Mouse (Mus musculus) forebrain, embryonic 14.5 days (tissue): ENCODE results near the gene Slc30a3. TPM values are rescaled to one million over a fixed set of nuclear protein-coding genes. Genes with fewer than 3 reads are reported as not detected.
A peak's percentile ranks its signal among the peaks of the same experiment; 100 is the strongest.
"Not testable (repeated sequence)": the region's sequence is repeated elsewhere in the genome, so short reads cannot be mapped to it uniquely, and the experiment has no call there.

Experiments used
- ATAC-seq: fragments of 200-750 bp; cut with Nextera tagmentation; 2 replicates; pipeline ENCODE4 v1.8.0; 2017; ENCODE audit warnings: mild to moderate bottlenecking, moderate library complexity
- DNase-seq: peaks from one replicate; pipeline ENCODE4 v3.0.0-alpha.2; 2015; ENCODE audit warnings: low spot score
- H3K27ac ChIP-seq: fragments of 300-500 bp; sonication (generic); 2 replicates; pipeline ENCODE4 v1.5.1; 2014; ENCODE audit warnings: low read depth, mild to moderate bottlenecking, control low read depth, low read length, moderate library complexity
- H3K27me3 ChIP-seq: fragments of 300-500 bp; sonication (generic); replicated peaks from 2 replicates; pipeline ENCODE4 v1.6.1; 2014; ENCODE audit warnings: low read length, control low read depth, mixed read lengths; ENCODE audit not compliant: control insufficient read depth, insufficient read depth
- H3K36me3 ChIP-seq: fragments of 300-500 bp; sonication (generic); 2 replicates; pipeline ENCODE4 v1.6.1; 2014; ENCODE audit warnings: low read length, control low read depth; ENCODE audit not compliant: control insufficient read depth, insufficient read depth
- H3K4me1 ChIP-seq: fragments of 300-500 bp; sonication (generic); 2 replicates; pipeline ENCODE4 v1.6.1; 2014; ENCODE audit warnings: antibody characterized with exemption, low read length, control low read depth; ENCODE audit not compliant: control insufficient read depth, insufficient read depth
- H3K4me2 ChIP-seq: fragments of 300-500 bp; sonication (generic); 2 replicates; pipeline ENCODE4 v1.6.1; 2014; ENCODE audit warnings: mild to moderate bottlenecking, control low read depth, low read length
- H3K4me3 ChIP-seq: fragments of 300-500 bp; sonication (generic); 2 replicates; pipeline ENCODE4 v1.5.1; 2014; ENCODE audit warnings: low read depth, low read length, control low read depth
- H3K9ac ChIP-seq: fragments of 300-500 bp; sonication (generic); 2 replicates; pipeline ENCODE4 v1.6.1; 2014; ENCODE audit warnings: mild to moderate bottlenecking, low read length, control low read depth, moderate library complexity
- H3K9me3 ChIP-seq: fragments of 300-500 bp; sonication (generic); replicated peaks from 2 replicates; pipeline ENCODE4 v1.6.1; 2016; ENCODE audit warnings: low read length, control low read depth, mixed read lengths; ENCODE audit not compliant: control insufficient read depth
- WGBS: fragments of 180-500 bp; shearing (Covaris S2); extraction: QIAGEN DNeasy Blood & Tissue Kit; methylation state at CpG from one replicate; pipeline ENCODE4 v1.1.7; 2014; 5-methylcytosine and 5-hydroxymethylcytosine counted together
- polyA plus RNA-seq: library from polyadenylated mRNA; unstranded; fragments of >200 nt; fragmentation: Nextera tagmentation; extraction: Ambion mirVana; gene quantifications from 2 replicates; pipeline ENCODE4 v1.2.1, GENCODE M21; 2014

Gene Slc30a3
- polyA plus RNA-seq, 1 experiment from 2014 or later, result 2.0 TPM

DNA sequence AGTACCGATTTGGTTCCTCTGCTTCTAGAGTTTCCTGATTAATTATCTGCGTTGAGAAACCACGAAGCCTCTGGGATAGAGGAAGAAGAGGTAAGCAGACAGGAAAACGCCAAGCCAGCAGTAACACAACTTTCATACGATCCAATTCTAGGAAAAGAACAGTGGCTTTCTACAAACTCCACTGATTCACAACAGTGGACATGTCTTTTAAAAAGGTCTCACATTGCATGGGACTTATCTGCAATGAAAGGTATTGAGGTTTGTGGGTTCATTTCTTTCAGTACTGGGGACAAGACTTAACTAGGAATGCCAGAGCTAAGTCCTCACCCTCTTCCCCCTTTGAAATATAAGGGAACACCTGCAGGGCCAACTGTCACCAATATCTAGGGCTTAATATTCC lies 61.0 kb downstream of the Slc30a3 start:
- H3K9me3 ChIP-seq, result no peaks in the 10 kb centered on the region
- peak overlapping the region; percentile 85; the same call in 1 of the 2 replicates for H3K9ac ChIP-seq
- WGBS, result 84% methylated on average over 5 of the region's 5 CpGs
- peak overlapping the region; percentile 72 for H3K4me3 ChIP-seq
- no peaks in the 10 kb centered on the region for H3K4me1 ChIP-seq
- peak overlapping the region; percentile 84 for H3K4me2 ChIP-seq
- no peaks in the 10 kb centered on the region for H3K27me3 ChIP-seq
- no peak for DNase-seq
- no peak overlapping the region for H3K27ac ChIP-seq
- ATAC-seq, result no peak
- peaks cover 23% of the 10 kb centered on the region for H3K36me3 ChIP-seq

DNA sequence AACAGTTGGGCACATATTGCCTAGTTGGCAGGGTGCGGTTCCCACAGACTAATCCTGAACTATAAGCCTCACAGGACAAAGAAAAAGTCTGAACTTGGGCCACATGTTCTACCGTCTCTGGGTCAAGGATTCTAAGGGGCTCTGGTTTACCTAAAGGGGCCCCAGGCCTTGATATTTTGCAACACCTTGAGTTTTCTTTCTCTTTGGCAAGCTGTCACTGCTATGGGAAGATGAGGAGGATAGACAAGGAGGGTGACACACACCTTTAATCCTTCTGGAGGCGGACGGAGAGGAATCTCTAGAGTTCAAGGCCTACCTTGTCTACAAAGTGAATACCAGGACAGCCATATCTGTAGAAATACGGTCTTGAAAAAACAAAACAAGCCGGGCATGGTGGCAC lies 61.6 kb downstream of the Slc30a3 start:
- H3K36me3 ChIP-seq, result peaks cover 29% of the 10 kb centered on the region
- DNase-seq (no peak), ATAC-seq (no peak)
- H3K4me2 ChIP-seq, result no peak overlapping the region
- no peaks in the 10 kb centered on the region for H3K9me3 ChIP-seq
- H3K27ac ChIP-seq, result no peak overlapping the region
- no peaks in the 10 kb centered on the region for H3K27me3 ChIP-seq
- no peaks in the 10 kb centered on the region for H3K4me1 ChIP-seq
- WGBS, result 92% methylated on average over 6 of the region's 6 CpGs
- H3K4me3 ChIP-seq, result no peak overlapping the region
- no peak overlapping the region for H3K9ac ChIP-seq

DNA sequence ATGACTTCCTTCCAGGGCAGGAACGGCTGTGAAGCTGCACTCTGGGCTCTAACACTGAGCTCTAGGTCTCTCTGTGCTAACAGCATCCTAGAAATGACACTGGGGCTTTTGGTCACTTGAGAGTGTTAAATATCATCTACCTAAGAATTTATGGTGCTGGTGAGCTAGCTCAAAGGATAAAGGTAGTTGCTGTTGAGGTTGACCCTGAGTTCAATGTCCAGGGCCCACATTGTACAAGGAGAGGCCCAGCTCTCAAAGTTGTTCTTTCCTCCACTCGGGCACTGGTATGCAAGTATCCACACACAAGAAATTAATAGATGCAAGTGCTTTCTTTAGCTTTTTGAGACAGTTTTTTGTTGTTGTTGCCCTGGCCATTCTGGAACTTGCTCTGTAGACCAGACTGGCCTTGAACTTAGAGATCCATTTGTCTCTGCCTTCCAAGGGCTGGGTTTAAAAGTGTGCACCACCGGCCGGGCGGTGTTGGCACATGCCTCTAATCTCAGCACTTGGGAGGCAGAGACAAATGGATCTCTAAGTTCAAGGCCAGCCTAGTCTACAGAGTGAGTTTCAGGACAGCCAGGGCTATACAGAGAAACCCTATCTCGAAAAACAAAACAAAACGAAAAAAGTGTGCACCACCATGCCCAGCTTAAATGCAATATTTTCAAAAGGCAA lies 69.7 kb downstream of the Slc30a3 start:
- H3K36me3 ChIP-seq, result peaks cover 65% of the 10 kb centered on the region
- 91% methylated on average over 7 of the region's 7 CpGs for WGBS

DNA sequence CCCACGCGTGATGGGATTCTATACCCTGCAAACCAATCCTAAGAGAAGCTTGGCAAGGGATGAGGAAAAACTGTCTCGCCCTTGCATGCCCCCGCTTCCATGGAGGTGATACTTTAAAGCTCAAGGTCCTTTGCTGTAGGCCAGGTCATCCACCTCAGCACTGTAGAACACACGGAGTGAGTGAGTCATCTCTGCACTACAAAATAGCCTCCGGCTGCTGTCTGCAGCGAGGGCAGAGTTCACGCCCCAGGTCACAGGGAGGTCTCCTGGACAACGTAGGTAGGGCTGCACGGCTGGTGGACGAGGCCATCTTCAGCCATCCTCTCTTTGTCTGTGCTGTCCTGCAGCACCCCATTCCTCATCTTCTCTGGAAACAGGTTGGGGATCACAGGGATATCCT lies 71.5 kb downstream of the Slc30a3 start:
- DNase-seq, result not testable (repeated sequence)
- 93% methylated on average over 11 of the region's 11 CpGs for WGBS

More for the DNA sequence above, 69.7 kb downstream of the Slc30a3 start:
- no peak overlapping the region for H3K4me2 ChIP-seq
- H3K9ac ChIP-seq, result no peak overlapping the region
- H3K27ac ChIP-seq, result no peak overlapping the region
- no peaks in the 10 kb centered on the region for H3K9me3 ChIP-seq
- no peaks in the 10 kb centered on the region for H3K4me1 ChIP-seq
- H3K27me3 ChIP-seq, result no peaks in the 10 kb centered on the region
- H3K4me3 ChIP-seq, result no peak overlapping the region
- ATAC-seq, result no peak
- no peak for DNase-seq

More for the DNA sequence above, 71.5 kb downstream of the Slc30a3 start:
- H3K36me3 ChIP-seq, result peaks cover 52% of the 10 kb centered on the region
- H3K4me1 ChIP-seq, H3K27ac ChIP-seq, H3K9ac ChIP-seq, H3K4me3 ChIP-seq, H3K9me3 ChIP-seq, H3K4me2 ChIP-seq, ATAC-seq, H3K27me3 ChIP-seq: not testable (repeated sequence)

Other genes starting within 250 kb of the Slc30a3 start
- 30.6 and 37.5 TPM in 2 replicates for gene Tmem214, start 240.2 kb downstream of the Slc30a3 start, polyA plus RNA-seq
- 18.9 and 22.1 TPM in 2 replicates for gene Agbl5, start 219.5 kb downstream of the Slc30a3 start, polyA plus RNA-seq
- 265 and 340 TPM in 2 replicates for gene Ost4, start 200.4 kb downstream of the Slc30a3 start, polyA plus RNA-seq
- 8.6 and 11.6 TPM in 2 replicates for gene Emilin1, start 194.8 kb downstream of the Slc30a3 start, polyA plus RNA-seq
- 8.3 and 11.2 TPM in 2 replicates for gene Khk, start 186.8 kb downstream of the Slc30a3 start, polyA plus RNA-seq
- gene Cgref1, start 162.6 kb downstream of the Slc30a3 start, polyA plus RNA-seq, result 21.4 and 26.2 TPM in 2 replicates
- 79.3 and 92.0 TPM in 2 replicates for gene Preb, start 147.9 kb downstream of the Slc30a3 start, polyA plus RNA-seq
- gene Tcf23, start 139.6 kb downstream of the Slc30a3 start, polyA plus RNA-seq, result not detected in 2 replicates
- 167 and 200 TPM in 2 replicates for gene Atraid, start 59.9 kb downstream of the Slc30a3 start, polyA plus RNA-seq
- 12.1 and 13.7 TPM in 2 replicates for gene Slc5a6, start 59.3 kb downstream of the Slc30a3 start, polyA plus RNA-seq
- gene Cad, start 53.5 kb downstream of the Slc30a3 start, polyA plus RNA-seq, result 16.5 and 19.4 TPM in 2 replicates
- not detected in 2 replicates for gene Dnajc5g, start 2.0 kb downstream of the Slc30a3 start, polyA plus RNA-seq
- gene Trim54, start 8.5 kb upstream of the Slc30a3 start, polyA plus RNA-seq, result not detected in 2 replicates
- not detected in 2 replicates for gene Ucn, start 30.6 kb upstream of the Slc30a3 start, polyA plus RNA-seq
- 36.6 and 37.4 TPM in 2 replicates for gene Mpv17, start 46.0 kb upstream of the Slc30a3 start, polyA plus RNA-seq
- 1.1 and 2.0 TPM in 2 replicates for gene Gm29609, start 71.7 kb upstream of the Slc30a3 start, polyA plus RNA-seq
- 45.7 and 47.5 TPM in 2 replicates for gene Gtf3c2, start 71.9 kb upstream of the Slc30a3 start, polyA plus RNA-seq
- 135 and 142 TPM in 2 replicates for gene Snx17, start 85.0 kb upstream of the Slc30a3 start, polyA plus RNA-seq
- 84.5 and 87.3 TPM in 2 replicates for gene Eif2b4, start 85.2 kb upstream of the Slc30a3 start, polyA plus RNA-seq
- gene Zfp513, start 94.1 kb upstream of the Slc30a3 start, polyA plus RNA-seq, result 7.2 and 8.7 TPM in 2 replicates
- 133 and 143 TPM in 2 replicates for gene Ppm1g, start 112.5 kb upstream of the Slc30a3 start, polyA plus RNA-seq
- gene Nrbp1, start 132.6 kb upstream of the Slc30a3 start, polyA plus RNA-seq, result 160 and 167 TPM in 2 replicates
- gene Gm9970, start 133.0 kb upstream of the Slc30a3 start, polyA plus RNA-seq, result 0.47 and 1.2 TPM in 2 replicates
- gene Krtcap3, start 143.5 kb upstream of the Slc30a3 start, polyA plus RNA-seq, result 2.0 and 2.8 TPM in 2 replicates
- 24.0 and 29.7 TPM in 2 replicates for gene Ift172, start 182.9 kb upstream of the Slc30a3 start, polyA plus RNA-seq
- 68.0 and 72.6 TPM in 2 replicates for gene Fndc4, start 187.8 kb upstream of the Slc30a3 start, polyA plus RNA-seq
- gene Gckr, start 189.2 kb upstream of the Slc30a3 start, polyA plus RNA-seq, result not detected in 2 replicates